Mouse (Mus musculus) cortical plate, adult 2 months (tissue): Measurements from ENCODE around the gene Rin2. TPM values are rescaled to one million over a fixed set of nuclear protein-coding genes. Genes with fewer than 3 reads are reported as not detected.

Source experiments
- H3K27ac ChIP-seq: fragments of 200-500 bp; 2 replicates; pipeline ENCODE4 v1.5.1; 2012; ENCODE audit warnings: low read length, control low read depth, inconsistent platforms; ENCODE audit not compliant: insufficient read depth
- H3K4me1 ChIP-seq: fragments of 200-500 bp; 2 replicates; pipeline ENCODE4 v1.6.1; 2011; ENCODE audit warnings: low read length; ENCODE audit not compliant: control insufficient read depth, insufficient read depth
- H3K4me3 ChIP-seq: fragments of 200-500 bp; 2 replicates; pipeline ENCODE4 v1.5.1; 2011; ENCODE audit warnings: mild to moderate bottlenecking, low read length, control low read depth; ENCODE audit not compliant: insufficient read depth
- CTCF ChIP-seq: fragments of 200-500 bp; IDR thresholded peaks from 2 replicates; pipeline ENCODE4 v1.5.1; 2011; ENCODE audit warnings: mild to moderate bottlenecking, control low read depth, low read length; ENCODE audit not compliant: insufficient read depth; ENCODE audit errors: extremely low read depth
- POLR2A ChIP-seq: fragments of 200-500 bp; IDR thresholded peaks from 2 replicates; pipeline ENCODE4 v1.6.1; 2011; ENCODE audit warnings: mild to moderate bottlenecking, low read length, control low read depth; ENCODE audit not compliant: insufficient read depth; ENCODE audit errors: extremely low read depth
- polyA plus RNA-seq: library from polyadenylated mRNA; depleted of rRNA; stranded (reverse); fragments of >200 nt; gene quantifications from 2 replicates; pipeline ENCODE4 v1.2.3, GENCODE M21; 2012

Rin2 gene
- polyA plus RNA-seq, 1 experiment, result 16.9 TPM

GRCm38 (mm10) chr2:145742795-145743710, 68.0 kb downstream of the Rin2 start:
- H3K27ac ChIP-seq, result no peak overlapping the region
- no peaks in the 10 kb centered on the region for H3K4me1 ChIP-seq
- H3K4me3 ChIP-seq, result no peak overlapping the region
- no peak for TF ChIP-seq CTCF
- TF ChIP-seq POLR2A, result no peak

- Histone ChIP-seq H3K27ac (no peak overlapping the region), H3K4me3 (no peak overlapping the region), H3K4me1 (no peaks in the 10 kb centered on the region)
- no peak for TF ChIP-seq CTCF
- TF ChIP-seq POLR2A, result no peak
These were observed 71.4 kb downstream of the Rin2 start for GRCm38 (mm10) chr2:145746406-145746805.

GRCm38 (mm10) chr2:145749645-145750044, 74.6 kb downstream of the Rin2 start:
- Histone ChIP-seq H3K4me1 (no peaks in the 10 kb centered on the region), H3K4me3 (no peak overlapping the region), H3K27ac (no peak overlapping the region)
- no peak for TF ChIP-seq POLR2A
- TF ChIP-seq CTCF, result no peak

GRCm38 (mm10) chr2:145752572-145752971, 77.6 kb downstream of the Rin2 start:
- Histone ChIP-seq H3K4me1 (no peaks in the 10 kb centered on the region), H3K4me3 (no peak overlapping the region), H3K27ac (no peak overlapping the region)
- no peak for TF ChIP-seq CTCF
- TF ChIP-seq POLR2A, result no peak

- H3K4me1 ChIP-seq, result no peaks in the 10 kb centered on the region
- H3K4me3 ChIP-seq, result no peak overlapping the region
- H3K27ac ChIP-seq, result no peak overlapping the region
- no peak for TF ChIP-seq POLR2A
These were observed 79.0 kb downstream of the Rin2 start for GRCm38 (mm10) chr2:145753973-145754372.

- TF ChIP-seq CTCF (no peak), POLR2A (no peak)
- no peak overlapping the region for H3K4me3 ChIP-seq
- no peaks in the 10 kb centered on the region for H3K4me1 ChIP-seq
- H3K27ac ChIP-seq, result no peak overlapping the region
These were observed 81.1 kb downstream of the Rin2 start for GRCm38 (mm10) chr2:145755864-145756822.

- Histone ChIP-seq H3K4me1 (no peaks in the 10 kb centered on the region), H3K27ac (no peak overlapping the region), H3K4me3 (no peak overlapping the region)
- no peak for TF ChIP-seq POLR2A
- no peak for TF ChIP-seq CTCF
These were observed 85.1 kb downstream of the Rin2 start for GRCm38 (mm10) chr2:145760121-145760520.

- H3K4me1 ChIP-seq, result no peaks in the 10 kb centered on the region
- TF ChIP-seq CTCF (no peak), POLR2A (no peak)
- H3K27ac ChIP-seq, result no peak overlapping the region
- H3K4me3 ChIP-seq, result no peak overlapping the region
These were observed 86.4 kb downstream of the Rin2 start for GRCm38 (mm10) chr2:145761436-145761835.

- no peak overlapping the region for H3K27ac ChIP-seq
- H3K4me1 ChIP-seq, result no peaks in the 10 kb centered on the region; the same call in 1 of the 2 replicates
- no peak overlapping the region for H3K4me3 ChIP-seq
- TF ChIP-seq CTCF, result no peak
- no peak for TF ChIP-seq POLR2A
These were observed 94.9 kb downstream of the Rin2 start for GRCm38 (mm10) chr2:145769964-145770363.
